Mouse (Mus musculus): Measurements from ENCODE around the gene BC052040.

- TF ChIP-seq POLR2A (IDR thresholded peaks at IDR 0.05; ENCODE audit: low read depth, low read length) (no peak), CTCF (conservative IDR thresholded peaks at IDR 0.05; ENCODE audit: insufficient read depth, insufficient read length, low read depth, low read length) (no peak)
Measured at GRCm38 (mm10) chr2:115597017-115597416, 15.5 kb downstream of the BC052040 start.

All from kidney, adult 2 months (tissue).